ENCODE assay signal across 24 mouse cellular contexts in genomic region chr6:97316716-97317115, GRCm38 (mm10).
DNase-seq lines count a peak whose midpoint lies in the region; ATAC-seq and TF ChIP-seq lines count a peak whose summit lies in the region.
"Had no signal": no experiment of that assay in that cellular context is flagged by ENCODE, and none has a peak within 500 bp of the region (broad histone marks: within the 10 kb centered on the region; RNA-seq: fewer than 3 reads in every experiment).

No protein-coding gene starts in this region.

- H3K27ac ChIP-seq in intestine, embryonic 15.5 days: no peak overlapping the region
- H3K27ac ChIP-seq in intestine, postnatal 0 days (ENCODE audit: low read depth, low read length): no peak overlapping the region
- H3K27ac ChIP-seq in liver, adult 2 months (replicated peaks; ENCODE audit: insufficient read depth, low read depth, low read length): no peak overlapping the region
- no peak overlapping the region for H3K27ac ChIP-seq in intestine, embryonic 16.5 days (ENCODE audit: low read length)
- H3K27ac ChIP-seq: embryonic facial prominence, embryonic 10.5 days; embryonic facial prominence, embryonic 12.5 days; forebrain, embryonic 13.5 days had no signal

- TF ChIP-seq POLR2A in liver, adult 2 months (IDR thresholded peaks at IDR 0.05; ENCODE audit: extremely low read depth, insufficient read depth, low read length): no peak

- H3K27me3 ChIP-seq in intestine, embryonic 15.5 days (replicated peaks): no peaks in the 10 kb centered on the region
- no peaks in the 10 kb centered on the region for H3K27me3 ChIP-seq in intestine, postnatal 0 days (replicated peaks; ENCODE audit: control insufficient read depth, insufficient read depth, low read length)
- H3K27me3 ChIP-seq in liver, adult 2 months (ENCODE audit: control insufficient read depth, insufficient read depth, low read length): no peaks in the 10 kb centered on the region
- H3K27me3 ChIP-seq in intestine, embryonic 16.5 days (replicated peaks; ENCODE audit: control insufficient read depth, insufficient read depth, low read length): no peaks in the 10 kb centered on the region
- H3K27me3 ChIP-seq: CH12.LX; embryonic facial prominence, embryonic 12.5 days; forebrain, embryonic 13.5 days; Patski had no signal

- H3K36me3 ChIP-seq in intestine, embryonic 15.5 days: no peaks in the 10 kb centered on the region
- H3K36me3 ChIP-seq in intestine, postnatal 0 days (ENCODE audit: control insufficient read depth, insufficient read depth): no peaks in the 10 kb centered on the region
- H3K36me3 ChIP-seq in liver, adult 2 months (ENCODE audit: control insufficient read depth, insufficient read depth, low read length): peaks cover 15% of the 10 kb centered on the region
- no peaks in the 10 kb centered on the region for H3K36me3 ChIP-seq in intestine, embryonic 16.5 days (ENCODE audit: control insufficient read depth, insufficient read depth, low read length)
- H3K36me3 ChIP-seq: embryonic facial prominence, embryonic 10.5 days; embryonic facial prominence, embryonic 12.5 days; G1E had no signal

- H3K9me3 ChIP-seq in intestine, embryonic 15.5 days: no peaks in the 10 kb centered on the region
- H3K9me3 ChIP-seq in intestine, postnatal 0 days (ENCODE audit: control insufficient read depth): no peaks in the 10 kb centered on the region
- H3K9me3 ChIP-seq in intestine, embryonic 16.5 days (ENCODE audit: control insufficient read depth, low read length): no peaks in the 10 kb centered on the region
- H3K9me3 ChIP-seq: embryonic facial prominence, embryonic 10.5 days; embryonic facial prominence, embryonic 12.5 days; forebrain, embryonic 13.5 days had no signal

- WGBS in intestine, embryonic 15.5 days: 73% methylated on average over 1 of the region's 1 CpGs
- WGBS in intestine, postnatal 0 days: 79% methylated on average over 1 of the region's 1 CpGs
- WGBS in liver, adult 2 months: 34% methylated on average over 1 of the region's 1 CpGs
- WGBS in intestine, embryonic 16.5 days: 70% methylated on average over 1 of the region's 1 CpGs

- H3K79me2 ChIP-seq in liver, adult 2 months (ENCODE audit: control insufficient read depth, insufficient read depth, low read length): no peaks in the 10 kb centered on the region; the same call in 1 of the 2 replicates

- 0 out of 2 replicates have a peak, but pooled peaks have one; percentile 18 for ATAC-seq in intestine, embryonic 15.5 days
- no peak for ATAC-seq in intestine, postnatal 0 days
- ATAC-seq in intestine, embryonic 16.5 days: 0 out of 2 replicates have a peak, but pooled peaks have one; percentile 28
- ATAC-seq: activated CD4-positive, CD25-positive, alpha-beta regulatory T cell, adult 4 months; CD4-positive, CD25-positive, alpha-beta regulatory T cell, adult 4 months; forebrain, embryonic 13.5 days had no signal

- peaks cover 7% of the 10 kb centered on the region; the same call in 1 of the 2 replicates for H3K4me1 ChIP-seq in intestine, embryonic 15.5 days (replicated peaks)
- no peaks in the 10 kb centered on the region; the same call in 1 of the 2 replicates for H3K4me1 ChIP-seq in intestine, postnatal 0 days (replicated peaks; ENCODE audit: control insufficient read depth, insufficient read depth, low read length)
- peaks cover 9% of the 10 kb centered on the region for H3K4me1 ChIP-seq in liver, adult 2 months (ENCODE audit: control insufficient read depth, insufficient read depth, low read length)
- H3K4me1 ChIP-seq in intestine, embryonic 16.5 days (ENCODE audit: control insufficient read depth, insufficient read depth, low read length): no peaks in the 10 kb centered on the region

- no peak overlapping the region for H3K4me3 ChIP-seq in intestine, embryonic 15.5 days (replicated peaks)
- H3K4me3 ChIP-seq in intestine, postnatal 0 days (ENCODE audit: low read depth, low read length): no peak overlapping the region
- no peak overlapping the region for H3K4me3 ChIP-seq in liver, adult 2 months (ENCODE audit: insufficient read depth, low read depth, low read length)
- no peak overlapping the region for H3K4me3 ChIP-seq in intestine, embryonic 16.5 days (ENCODE audit: low read length)
- H3K4me3 ChIP-seq: embryonic facial prominence, embryonic 10.5 days; embryonic facial prominence, embryonic 12.5 days; forebrain, embryonic 13.5 days had no signal

- no peak overlapping the region for H3K4me2 ChIP-seq in intestine, embryonic 15.5 days (replicated peaks)
- no peak overlapping the region for H3K4me2 ChIP-seq in intestine, postnatal 0 days (replicated peaks; ENCODE audit: low read depth)
- H3K4me2 ChIP-seq in intestine, embryonic 16.5 days (ENCODE audit: low read depth, low read length): no peak overlapping the region
- H3K4me2 ChIP-seq: embryonic facial prominence, embryonic 12.5 days; forebrain, embryonic 13.5 days had no signal

- no peak for TF ChIP-seq CTCF in intestine, postnatal 0 days (IDR thresholded peaks at IDR 0.05; ENCODE audit: low read depth)
- TF ChIP-seq CTCF in liver, adult 2 months (IDR thresholded peaks at IDR 0.05; ENCODE audit: low read depth, low read length): no peak

- no peak overlapping the region for H3K9ac ChIP-seq in intestine, embryonic 15.5 days
- H3K9ac ChIP-seq in intestine, postnatal 0 days (ENCODE audit: low read depth, low read length): no peak overlapping the region
- H3K9ac ChIP-seq in liver, adult 2 months (ENCODE audit: low read depth, low read length): no peak overlapping the region
- no peak overlapping the region for H3K9ac ChIP-seq in intestine, embryonic 16.5 days (ENCODE audit: low read depth, low read length)
- H3K9ac ChIP-seq: embryonic facial prominence, embryonic 12.5 days; forebrain, embryonic 13.5 days had no signal

- peak; percentile 33 for DNase-seq in kidney, adult 9 months
- DNase-seq in kidney, adult 11 months: no peak
- DNase-seq in liver, adult 2 months (ENCODE audit: extremely low read depth, low read depth, low spot score): peak; percentile 76
- no peak for DNase-seq in liver
- DNase-seq: adrenal gland, adult 8-10 months; adrenal gland, postnatal 14 days; adrenal gland, postnatal 36 days; B cell, adult 2 months; cerebellum, adult 11-12 months; cerebellum, adult 2 months; cerebellum, adult 9-10 months; cerebellum, postnatal 10 days; cerebellum, postnatal 25 days had no signal

Comparison
In these comparisons a context has a peak if more than half of its experiments do, and no peak if none do; other contexts are left out.
1. DNase-seq: peak in kidney, adult 9 months (single experiment) and liver, adult 2 months (single experiment); none in kidney, adult 11 months (single experiment) and liver (single experiment).